Mouse (Mus musculus) C2C12 (cell line): ENCODE results near the gene Gm45062. TPM values are rescaled to one million over a fixed set of nuclear protein-coding genes. Genes with fewer than 3 reads are reported as not detected.

Source experiments
- H3K27me3 ChIP-seq: one replicate; pipeline ENCODE4 v1.6.1; 2011; ENCODE audit not compliant: control insufficient read depth, insufficient read depth, insufficient read length
- H3K36me3 ChIP-seq: one replicate; pipeline ENCODE4 v1.6.1; 2011; ENCODE audit not compliant: control insufficient read depth, insufficient read depth
- H3K4me3 ChIP-seq: one replicate; pipeline ENCODE4 v1.5.1; 2011; ENCODE audit warnings: mild to moderate bottlenecking, control low read depth; ENCODE audit not compliant: poor library complexity, insufficient read depth, severe bottlenecking
- H3K79me2 ChIP-seq: one replicate; pipeline ENCODE4 v1.6.1; 2011; ENCODE audit not compliant: control insufficient read depth, insufficient read depth
- H3K79me3 ChIP-seq: one replicate; pipeline ENCODE4 v1.6.1; 2011; ENCODE audit warnings: low read depth, control low read depth
- H3ac ChIP-seq: one replicate; pipeline ENCODE3; 2011; ENCODE audit warnings: low read depth; ENCODE audit not compliant: control insufficient read depth, insufficient read length
- CEBPB ChIP-seq: IDR thresholded peaks from one replicate; pipeline ENCODE4 v1.6.1; 2011; ENCODE audit warnings: low read depth, mild to moderate bottlenecking, control low read depth, moderate library complexity
- CTCF ChIP-seq: IDR thresholded peaks from one replicate; pipeline ENCODE4 v1.5.1; 2011; ENCODE audit not compliant: control insufficient read depth, insufficient read depth, insufficient read length
- FOSL1 ChIP-seq: IDR thresholded peaks from one replicate; pipeline ENCODE4 v1.8.0; 2011; ENCODE audit warnings: mild to moderate bottlenecking, low read length; ENCODE audit not compliant: poor library complexity, insufficient read depth, severe bottlenecking
- MAX ChIP-seq: IDR thresholded peaks from one replicate; pipeline ENCODE4 v1.6.1; 2011; ENCODE audit warnings: mild to moderate bottlenecking, control low read depth
- MYOD1 ChIP-seq: IDR thresholded peaks from one replicate; pipeline ENCODE4 v1.6.1; 2011; ENCODE audit warnings: low read depth; ENCODE audit not compliant: control insufficient read depth, insufficient read length
- MYOG ChIP-seq: IDR thresholded peaks from one replicate; pipeline ENCODE4 v1.6.1; 2011; ENCODE audit not compliant: control insufficient read depth, insufficient read length; ENCODE audit errors: extremely low read depth
- USF1 ChIP-seq: IDR thresholded peaks from one replicate; pipeline ENCODE4 v1.6.1; 2011; ENCODE audit warnings: low read depth, mild to moderate bottlenecking, control low read depth, moderate library complexity
- polyA plus RNA-seq: library from polyadenylated mRNA; unstranded; fragments of >200 nt; fragmentation: generic; extraction: Trizol; gene quantifications from one replicate; pipeline ENCODE4 v1.2.1, GENCODE M21; 2012; ENCODE audit warnings: missing spikeins

Gm45062 gene
- polyA plus RNA-seq, 1 experiment, result 0.33 TPM

GRCm38 (mm10) chr6:8497234-8497867, 238.1 kb downstream of the Gm45062 start:
- no peak overlapping the region for H3K4me3 ChIP-seq
- H3K79me3 ChIP-seq, result no peaks in the 10 kb centered on the region
- no peak for TF ChIP-seq CTCF
- no peak for TF ChIP-seq CEBPB
- TF ChIP-seq FOSL1, result no peak
- TF ChIP-seq USF1, result no peak
- TF ChIP-seq MAX, result no peak
- TF ChIP-seq MYOG, result no peak
- TF ChIP-seq MYOD1, result no peak
- no peaks in the 10 kb centered on the region for H3K36me3 ChIP-seq
- H3ac ChIP-seq, result no peak overlapping the region
- H3K79me2 ChIP-seq, result no peaks in the 10 kb centered on the region
- no peaks in the 10 kb centered on the region for H3K27me3 ChIP-seq

GRCm38 (mm10) chr6:8497868-8498257, 238.6 kb downstream of the Gm45062 start:
- Histone ChIP-seq H3ac (no peak overlapping the region), H3K4me3 (no peak overlapping the region), H3K36me3 (no peaks in the 10 kb centered on the region), H3K27me3 (no peaks in the 10 kb centered on the region), H3K79me2 (no peaks in the 10 kb centered on the region), H3K79me3 (no peaks in the 10 kb centered on the region)
- TF ChIP-seq MYOG (no peak), CTCF (no peak), CEBPB (no peak), FOSL1 (no peak), USF1 (no peak), MYOD1 (no peak), MAX (no peak)

GRCm38 (mm10) chr6:8498961-8499360, 239.7 kb downstream of the Gm45062 start:
- Histone ChIP-seq H3K27me3 (no peaks in the 10 kb centered on the region), H3K79me2 (no peaks in the 10 kb centered on the region), H3K4me3 (no peak overlapping the region), H3K79me3 (no peaks in the 10 kb centered on the region), H3ac (no peak overlapping the region), H3K36me3 (no peaks in the 10 kb centered on the region)
- no peak for TF ChIP-seq USF1

- Histone ChIP-seq H3K79me2 (no peaks in the 10 kb centered on the region), H3K79me3 (no peaks in the 10 kb centered on the region), H3ac (no peak overlapping the region), H3K36me3 (no peaks in the 10 kb centered on the region), H3K27me3 (no peaks in the 10 kb centered on the region), H3K4me3 (no peak overlapping the region)
- TF ChIP-seq MYOG, result no peak
- TF ChIP-seq MAX, result no peak
Observed at GRCm38 (mm10) chr6:8503953-8504352, 244.7 kb downstream of the Gm45062 start.

GRCm38 (mm10) chr6:8504521-8505228, 245.4 kb downstream of the Gm45062 start:
- no peak overlapping the region for H3ac ChIP-seq
- no peaks in the 10 kb centered on the region for H3K79me3 ChIP-seq
- no peak overlapping the region for H3K4me3 ChIP-seq
- no peaks in the 10 kb centered on the region for H3K27me3 ChIP-seq
- no peaks in the 10 kb centered on the region for H3K79me2 ChIP-seq
- TF ChIP-seq MYOD1, result no peak
- TF ChIP-seq CEBPB, result no peak
- TF ChIP-seq FOSL1, result no peak
- TF ChIP-seq MAX, result no peak
- no peak for TF ChIP-seq USF1
- no peak for TF ChIP-seq MYOG
- TF ChIP-seq CTCF, result no peak
- H3K36me3 ChIP-seq, result no peaks in the 10 kb centered on the region

- Histone ChIP-seq H3K27me3 (no peaks in the 10 kb centered on the region), H3K4me3 (no peak overlapping the region), H3ac (no peak overlapping the region), H3K79me2 (no peaks in the 10 kb centered on the region), H3K79me3 (no peaks in the 10 kb centered on the region), H3K36me3 (no peaks in the 10 kb centered on the region)
- no peak for TF ChIP-seq MYOG
- TF ChIP-seq MYOD1, result no peak
- TF ChIP-seq CTCF, result no peak
- no peak for TF ChIP-seq FOSL1
Observed at GRCm38 (mm10) chr6:8506631-8507030, 247.4 kb downstream of the Gm45062 start.
